Mouse (Mus musculus): Measurements from ENCODE around the gene Map3k13.
"Not testable (repeated sequence)": the region's sequence is repeated elsewhere in the genome, so short reads cannot be mapped to it uniquely, and the experiment has no call there.

Gene Map3k13

GRCm38 (mm10) chr16:21807786-21808185 is 13.6 kb downstream of the Map3k13 start:
- DNase-seq (ENCODE audit: low spot score): not testable (repeated sequence)

- no peak for DNase-seq (ENCODE audit: low spot score)
Observed at GRCm38 (mm10) chr16:21813164-21813834, 19.2 kb downstream of the Map3k13 start.

- DNase-seq (ENCODE audit: low spot score): peak; percentile 33
Observed at GRCm38 (mm10) chr16:21814861-21815668, 20.9 kb downstream of the Map3k13 start.

GRCm38 (mm10) chr16:21815669-21816010 is 21.5 kb downstream of the Map3k13 start:
- no peak for DNase-seq (ENCODE audit: low spot score)

GRCm38 (mm10) chr16:21818132-21818531 is 24.0 kb downstream of the Map3k13 start:
- DNase-seq (ENCODE audit: low spot score): peak; percentile 40

GRCm38 (mm10) chr16:21818629-21819028 is 24.5 kb downstream of the Map3k13 start:
- DNase-seq (ENCODE audit: low spot score): no peak

GRCm38 (mm10) chr16:21825612-21826031 is 31.5 kb downstream of the Map3k13 start:
- DNase-seq (ENCODE audit: low spot score): no peak

- no peak for DNase-seq (ENCODE audit: low spot score)
Observed at GRCm38 (mm10) chr16:21827153-21827552, 33.0 kb downstream of the Map3k13 start.

- DNase-seq (ENCODE audit: low spot score): no peak
Observed at GRCm38 (mm10) chr16:21827581-21827980, 33.4 kb downstream of the Map3k13 start.

GRCm38 (mm10) chr16:21829711-21830110 is 35.6 kb downstream of the Map3k13 start:
- DNase-seq (ENCODE audit: low spot score): no peak

- no peak for DNase-seq (ENCODE audit: low spot score)
Observed at GRCm38 (mm10) chr16:21830784-21831183, 36.6 kb downstream of the Map3k13 start.

- DNase-seq (ENCODE audit: low spot score): no peak
Observed at GRCm38 (mm10) chr16:21831764-21832163, 37.6 kb downstream of the Map3k13 start.

GRCm38 (mm10) chr16:21833469-21833868 is 39.3 kb downstream of the Map3k13 start:
- no peak for DNase-seq (ENCODE audit: low spot score)

GRCm38 (mm10) chr16:21833970-21834369 is 39.8 kb downstream of the Map3k13 start:
- no peak for DNase-seq (ENCODE audit: low spot score)

GRCm38 (mm10) chr16:21834866-21835583 is 40.9 kb downstream of the Map3k13 start:
- no peak for DNase-seq (ENCODE audit: low spot score)

GRCm38 (mm10) chr16:21835584-21835931 is 41.4 kb downstream of the Map3k13 start:
- no peak for DNase-seq (ENCODE audit: low spot score)

- DNase-seq (ENCODE audit: low spot score): no peak
Observed at GRCm38 (mm10) chr16:21836311-21837072, 42.3 kb downstream of the Map3k13 start.

- no peak for DNase-seq (ENCODE audit: low spot score)
Observed at GRCm38 (mm10) chr16:21837694-21838093, 43.5 kb downstream of the Map3k13 start.

GRCm38 (mm10) chr16:21845800-21846671 is 51.9 kb downstream of the Map3k13 start:
- peak; percentile 66 for DNase-seq (ENCODE audit: low spot score)

- no peak for DNase-seq (ENCODE audit: low spot score)
Observed at GRCm38 (mm10) chr16:21848444-21848843, 54.3 kb downstream of the Map3k13 start.

GRCm38 (mm10) chr16:21848847-21849246 is 54.7 kb downstream of the Map3k13 start:
- no peak for DNase-seq (ENCODE audit: low spot score)
